Mouse (Mus musculus) granulocyte monocyte progenitor cell, adult 5-6 weeks (primary cell): ENCODE results near the gene Atxn7l3. TPM values are rescaled to one million over a fixed set of nuclear protein-coding genes. Genes with fewer than 3 reads are reported as not detected.
A peak's percentile ranks its signal among the peaks of the same experiment; 100 is the strongest.
"Not testable (repeated sequence)": the region's sequence is repeated elsewhere in the genome, so short reads cannot be mapped to it uniquely, and the experiment has no call there.

Experiments used
- ATAC-seq: replicated peaks from 2 replicates; pipeline ENCODE4 v1.8.0; 2016; ENCODE audit warnings: mild to moderate bottlenecking, moderate TSS enrichment, inconsistent platforms; ENCODE audit not compliant: poor library complexity, severe bottlenecking
- total RNA-seq, 2 experiments: library from RNA; stranded (forward) in 1 of 2; stranded (reverse) in 1 of 2; fragments of 200-712, 200-1000 nt in 1 of 2; fragments of >200 nt in 1 of 2; fragmentation: Nextera tagmentation in 1 of 2; gene quantifications; 2 replicates each; pipeline ENCODE4 v1.2.3; 2014 to 2017

Gene Atxn7l3
- total RNA-seq, 2 experiments from 2014 or later = 20.0 to 27.1 TPM

DNA sequence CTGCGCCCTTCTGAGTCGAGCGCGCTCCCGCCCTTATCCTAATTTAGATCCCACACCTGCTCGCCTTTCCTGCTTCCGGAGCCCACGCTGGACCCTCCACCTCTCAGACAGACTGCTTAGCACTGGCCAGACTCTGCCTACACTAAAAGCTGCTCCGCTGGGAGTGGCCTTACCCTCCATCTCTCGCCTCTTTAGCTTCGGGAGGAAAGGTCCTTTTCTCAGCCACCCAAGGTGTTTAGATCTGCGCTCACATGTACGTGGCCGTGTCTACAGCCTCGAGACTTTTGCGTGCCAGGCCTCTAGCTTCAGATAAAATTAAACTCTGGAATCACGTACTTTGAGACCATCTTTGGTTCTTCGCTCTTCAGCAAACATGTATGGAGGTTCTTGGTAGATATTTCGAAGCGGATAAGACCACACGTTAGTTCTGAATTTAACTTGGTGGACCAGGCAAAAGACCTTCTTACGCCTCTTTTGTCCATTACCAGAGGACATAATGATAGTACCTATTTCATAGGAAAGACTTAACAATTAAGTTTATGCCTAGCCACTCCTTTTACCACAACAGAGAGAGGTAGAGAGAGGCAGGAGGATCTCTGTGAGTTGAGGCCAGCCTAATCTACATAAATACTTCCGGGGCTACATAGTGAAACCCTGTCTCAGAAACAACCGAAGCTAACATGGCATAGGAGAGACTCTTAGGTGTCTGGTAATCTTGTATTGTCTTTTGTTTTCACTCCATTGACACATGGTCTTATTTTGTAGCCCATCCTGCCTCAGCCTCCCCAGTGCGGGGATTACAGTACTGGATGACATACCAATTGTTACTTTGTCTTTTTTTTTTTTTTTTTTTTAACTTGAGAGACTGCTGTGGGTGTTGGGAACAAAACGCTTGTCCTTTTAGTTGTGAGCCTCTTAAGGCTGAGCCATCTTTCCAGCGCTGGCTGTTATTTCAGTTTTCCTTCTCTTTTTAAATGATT lies 1.4 kb upstream of the Atxn7l3 start:
- no peak for ATAC-seq

DNA sequence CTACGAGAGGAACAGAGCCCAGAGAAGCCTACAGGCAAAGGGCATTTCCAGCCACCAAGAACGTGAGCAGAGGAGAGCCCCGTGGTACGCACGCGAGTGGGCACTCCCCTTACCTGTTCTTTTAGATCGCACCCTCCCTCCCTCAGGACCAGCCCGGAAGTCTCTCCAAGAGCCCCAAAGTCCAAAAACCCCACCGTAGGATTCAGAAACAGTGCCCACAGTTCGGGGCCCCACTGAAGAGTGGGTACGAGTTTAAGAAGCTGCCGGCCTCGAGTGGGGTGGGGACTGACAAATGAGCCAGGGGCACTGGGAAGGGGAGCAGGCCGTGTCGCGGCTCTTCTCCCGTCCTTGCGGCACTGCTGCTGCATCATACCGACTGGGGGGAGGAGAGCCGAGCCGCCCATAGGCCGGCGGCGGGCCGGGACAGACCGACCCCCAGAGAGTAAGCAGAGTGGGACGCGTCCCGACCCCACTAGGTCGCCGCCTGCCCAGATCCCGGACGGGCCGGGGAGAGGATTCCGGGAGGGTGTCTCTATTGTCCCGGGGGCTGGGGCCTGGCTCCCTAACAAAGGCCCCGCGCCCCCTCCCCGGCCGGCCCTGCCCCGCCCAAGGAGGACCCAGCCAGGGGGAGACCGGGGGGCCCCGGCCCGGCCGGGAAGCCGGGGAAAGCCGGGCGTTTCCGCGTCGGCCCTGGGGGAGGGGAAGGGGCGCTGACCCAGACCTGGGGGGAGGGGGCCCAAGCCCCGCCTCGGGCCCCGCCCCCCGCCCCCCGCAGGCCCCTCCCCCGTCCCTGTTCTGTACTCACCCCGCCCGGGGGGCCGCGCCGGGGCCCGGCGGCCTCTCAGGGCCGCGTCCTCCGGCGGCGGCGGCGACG lies 596 bp downstream of the Atxn7l3 start:
- ATAC-seq = 0 out of 2 replicates have a peak, but pooled peaks have one; percentile 4

DNA sequence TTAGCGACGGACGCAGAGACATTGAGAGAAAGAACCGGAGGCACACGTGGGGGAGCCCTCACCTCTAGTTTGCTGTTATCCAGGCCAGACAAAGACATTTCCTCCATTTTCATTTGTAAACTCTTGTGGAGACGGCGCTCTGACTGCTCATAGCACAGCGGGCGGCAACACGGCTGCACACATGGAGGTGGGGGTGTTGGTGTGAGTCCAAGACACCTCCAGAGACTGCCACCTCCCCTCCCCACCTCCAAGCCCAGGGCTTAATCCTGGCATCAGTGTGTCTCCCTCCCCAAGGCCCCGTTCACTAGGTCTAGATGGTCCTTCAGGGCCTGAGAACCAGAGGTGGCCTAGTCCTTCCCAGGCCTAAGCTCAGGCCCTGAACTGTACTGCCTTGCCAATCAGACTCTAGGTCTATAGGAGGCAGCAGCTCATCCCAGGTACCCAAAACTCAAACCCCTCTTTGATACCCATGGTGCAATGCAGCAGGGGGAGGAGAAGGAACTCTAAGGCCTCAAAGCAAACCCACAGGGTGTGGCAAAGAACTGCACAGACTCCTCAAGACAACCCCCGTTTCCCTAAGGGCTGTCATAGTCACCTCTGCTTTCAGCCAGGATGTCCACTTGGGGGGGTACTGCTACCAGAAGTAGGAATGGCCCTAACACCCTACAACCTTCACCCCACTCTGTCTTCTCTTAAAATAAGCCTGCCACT lies 1.4 kb downstream of the Atxn7l3 start:
- peak; percentile 28 for ATAC-seq

DNA sequence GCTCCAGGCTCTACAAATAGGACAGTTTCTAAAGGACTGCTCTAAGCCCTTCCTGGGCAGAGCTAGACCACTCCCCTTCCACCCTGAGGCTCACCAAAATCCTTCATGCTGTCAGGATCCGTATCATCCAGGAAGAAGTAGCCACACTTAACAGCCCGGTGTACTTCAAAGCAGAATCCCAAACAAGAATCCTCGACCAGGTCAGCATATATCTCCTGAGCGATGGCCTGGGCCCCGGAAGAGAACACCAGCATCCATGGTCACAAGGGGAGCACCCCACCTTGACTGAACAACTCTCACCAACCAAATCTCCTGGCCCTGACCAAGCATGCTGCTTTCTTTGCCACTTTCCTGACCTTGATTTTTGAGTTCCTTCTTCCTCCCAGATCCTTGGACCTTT lies 2.0 kb downstream of the Atxn7l3 start:
- ATAC-seq = no peak

DNA sequence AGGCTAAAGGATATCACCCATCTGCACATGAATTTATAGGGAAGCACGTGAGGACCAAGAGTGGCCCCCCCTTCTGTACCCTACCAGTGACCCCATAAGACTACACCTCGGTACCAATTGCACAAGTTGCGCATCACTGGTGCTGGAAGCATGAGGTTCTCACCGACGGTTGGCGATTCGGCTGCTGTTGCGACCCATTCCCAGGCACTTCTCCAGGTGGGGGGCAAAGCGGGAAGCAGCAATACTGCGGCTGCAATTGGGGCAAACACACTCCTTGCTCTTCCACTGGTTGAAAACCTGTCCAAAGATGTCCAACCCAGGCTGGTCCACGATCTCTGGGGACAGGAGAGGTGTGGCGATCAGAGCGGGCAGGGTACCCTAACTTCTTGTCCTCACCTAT lies 2.5 kb downstream of the Atxn7l3 start:
- ATAC-seq = no peak

DNA sequence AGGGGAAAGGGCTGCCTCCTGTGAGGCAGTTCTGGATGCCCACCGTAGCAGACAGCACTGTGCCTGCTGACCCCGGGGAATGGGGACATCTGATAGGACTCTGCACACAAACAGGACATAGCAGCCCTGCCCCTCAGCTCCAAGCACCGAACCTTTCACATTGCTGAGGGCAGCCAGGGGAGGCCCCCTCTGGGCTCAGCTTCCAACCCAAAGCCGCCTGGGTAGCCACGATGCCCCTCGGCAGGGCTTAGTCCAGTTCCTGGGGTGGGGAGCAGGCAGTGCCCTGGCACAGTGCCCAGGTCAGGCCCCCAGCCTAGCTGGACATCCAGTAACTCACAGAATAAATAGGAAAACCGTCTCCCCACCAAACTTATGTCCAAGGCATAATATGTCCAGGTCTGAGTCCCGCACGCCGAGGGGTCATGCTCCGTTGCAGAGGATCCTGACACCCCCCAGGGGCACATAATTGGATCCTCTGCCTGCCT lies 5.3 kb downstream of the Atxn7l3 start:
- ATAC-seq = no peak

DNA sequence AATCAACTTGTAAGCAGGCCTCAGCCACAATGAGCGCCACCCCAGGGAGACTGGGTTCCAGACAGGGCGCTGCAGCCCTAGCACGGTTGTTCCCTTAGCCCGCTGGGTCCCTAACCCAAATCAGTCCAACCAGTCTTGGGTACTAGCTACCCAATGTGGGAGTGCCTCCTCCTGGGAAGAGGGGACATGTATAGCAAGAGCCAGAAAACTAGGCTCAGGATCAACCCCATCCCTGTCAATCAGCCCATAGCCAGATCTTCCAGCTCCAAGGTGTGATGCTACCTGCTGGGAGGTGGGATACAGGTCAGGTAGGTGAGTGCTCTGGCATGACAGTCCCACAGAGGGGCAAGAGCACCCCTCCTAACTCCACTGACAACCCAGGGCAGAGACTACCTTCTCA lies 6.3 kb downstream of the Atxn7l3 start:
- no peak for ATAC-seq

DNA sequence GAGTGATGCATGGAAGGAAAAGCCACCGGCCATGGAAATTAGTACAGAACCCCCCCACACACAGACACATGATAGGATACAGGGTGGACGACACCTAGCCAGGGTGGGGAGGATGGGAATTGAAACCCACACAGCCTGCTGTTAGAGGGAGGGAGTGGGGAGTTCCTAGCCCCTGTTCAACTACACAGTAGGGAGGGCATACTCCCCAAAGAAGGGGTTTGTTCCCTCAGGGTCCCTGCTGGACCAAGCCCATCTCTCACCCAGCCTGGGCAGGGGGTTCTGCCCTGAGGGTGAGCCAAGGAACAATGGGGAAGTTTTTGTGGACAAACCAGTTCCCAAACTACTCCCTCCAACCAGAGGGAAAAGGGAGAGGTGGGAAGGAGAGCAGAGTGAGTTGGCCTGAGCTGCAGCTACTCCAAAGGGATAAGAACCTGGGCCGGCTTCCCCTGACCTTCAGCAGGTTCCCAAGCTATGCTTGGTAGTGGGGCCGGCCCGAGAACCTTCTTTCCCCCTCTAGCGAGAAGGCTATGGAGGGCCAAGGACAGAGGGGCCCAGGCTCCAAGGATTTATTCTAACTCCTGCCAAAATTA lies 6.8 kb downstream of the Atxn7l3 start:
- ATAC-seq = no peak

DNA sequence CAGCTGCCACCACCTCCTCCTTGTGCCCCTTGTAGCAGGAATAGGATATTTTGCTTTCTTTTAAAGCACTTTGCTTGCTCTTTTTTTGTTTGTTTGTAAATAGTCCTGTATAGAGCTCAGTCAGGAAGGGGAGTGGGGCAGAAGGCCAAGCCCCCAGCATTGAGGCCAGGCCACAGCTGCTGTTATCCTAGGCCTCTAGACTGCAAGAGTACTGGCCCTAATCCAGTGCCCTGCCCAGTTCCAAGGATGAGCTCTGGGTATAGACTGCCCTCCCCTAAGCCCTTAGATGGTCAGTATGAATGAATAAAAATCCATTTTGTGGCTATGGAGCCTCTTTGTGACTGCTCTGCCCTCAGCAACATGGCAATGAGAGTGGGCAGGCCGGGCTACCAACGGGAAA lies 7.5 kb downstream of the Atxn7l3 start:
- ATAC-seq = no peak

DNA sequence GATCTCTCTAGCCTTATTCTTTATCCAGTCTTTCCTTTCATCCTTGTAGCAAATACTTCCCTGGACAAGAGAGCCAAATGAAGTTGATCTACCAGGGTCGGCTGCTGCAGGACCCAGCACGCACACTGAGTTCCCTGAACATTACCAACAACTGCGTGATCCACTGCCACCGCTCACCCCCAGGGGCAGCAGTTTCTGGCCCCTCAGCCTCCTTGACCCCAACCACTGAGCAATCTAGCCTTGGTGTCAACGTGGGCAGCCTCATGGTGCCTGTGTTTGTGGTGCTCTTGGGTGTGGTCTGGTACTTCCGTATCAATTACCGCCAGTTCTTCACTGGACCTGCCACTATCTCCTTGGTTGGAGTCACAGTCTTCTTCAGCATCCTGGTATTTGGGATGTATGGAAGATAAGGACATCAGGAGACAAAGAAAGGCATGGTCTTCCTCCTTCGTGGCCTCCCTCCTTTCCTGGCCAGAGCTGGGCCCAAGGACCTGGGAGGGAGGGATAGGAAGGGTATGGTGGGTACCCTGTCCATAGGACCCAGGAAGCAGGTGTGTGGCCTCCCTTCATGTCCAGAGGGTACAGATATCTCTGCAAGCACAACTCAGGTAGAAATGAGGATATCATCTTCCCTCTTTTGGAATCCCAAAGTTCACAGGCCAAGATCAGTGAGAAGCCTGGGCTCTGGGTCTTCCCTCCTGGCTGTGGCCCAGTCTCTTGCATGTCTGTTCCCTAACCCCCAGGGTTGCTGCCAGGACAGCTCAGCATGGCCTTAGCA lies 8.2 kb downstream of the Atxn7l3 start:
- no peak for ATAC-seq

DNA sequence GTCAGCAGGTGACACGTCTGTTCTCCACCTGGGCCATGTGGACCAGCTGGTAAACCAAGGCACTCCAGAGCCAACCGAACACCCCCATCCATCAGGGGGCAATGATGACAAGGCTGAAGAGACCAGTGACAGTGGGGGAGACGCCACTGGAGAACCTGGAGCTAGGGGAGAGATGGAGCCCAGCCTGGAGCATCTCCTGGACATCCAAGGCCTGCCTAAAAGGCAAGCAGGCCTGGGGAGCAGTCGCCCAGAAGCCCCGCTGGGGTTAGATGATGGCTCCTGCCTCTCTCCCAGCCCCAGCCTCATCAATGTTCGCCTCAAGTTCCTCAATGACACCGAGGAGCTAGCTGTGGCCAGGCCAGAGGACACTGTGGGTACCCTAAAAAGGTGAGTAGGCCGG lies 8.9 kb downstream of the Atxn7l3 start:
- ATAC-seq = no peak

DNA sequence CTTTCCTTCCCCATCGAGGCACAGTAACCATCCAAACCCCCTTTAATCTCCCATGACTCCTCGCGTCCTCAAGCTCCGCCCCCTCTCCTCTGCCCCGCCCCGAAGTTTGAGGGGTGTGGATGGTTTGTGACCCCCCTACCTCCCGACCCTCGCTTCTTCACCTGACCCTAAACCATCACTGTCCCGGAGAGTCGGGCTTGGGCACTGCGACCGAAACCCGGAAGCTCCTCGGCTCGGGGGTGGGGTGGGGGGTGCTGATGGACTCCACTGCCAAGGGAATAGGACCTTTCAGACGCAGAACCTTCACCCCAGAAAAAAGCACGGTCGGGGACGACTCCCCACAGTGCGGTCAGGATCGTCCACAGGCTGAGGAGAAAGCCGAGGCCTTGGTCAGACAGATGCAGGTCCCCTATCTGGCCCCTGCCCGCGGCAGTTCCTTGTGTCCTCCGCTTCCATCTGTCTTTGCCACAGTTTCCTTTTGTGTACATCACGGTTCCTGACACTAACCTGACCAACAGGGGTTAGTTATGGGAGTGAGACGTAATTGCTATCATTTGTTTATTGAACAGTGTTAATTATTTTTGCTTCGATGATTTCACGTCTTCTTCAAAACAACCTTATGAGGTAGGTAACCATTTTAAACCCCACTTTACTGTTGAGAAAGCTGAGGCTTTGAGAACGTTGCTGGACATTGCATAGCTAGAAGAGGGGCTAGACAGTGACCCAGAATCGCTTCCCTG lies 11.2 kb downstream of the Atxn7l3 start:
- peak; percentile 60 for ATAC-seq

DNA sequence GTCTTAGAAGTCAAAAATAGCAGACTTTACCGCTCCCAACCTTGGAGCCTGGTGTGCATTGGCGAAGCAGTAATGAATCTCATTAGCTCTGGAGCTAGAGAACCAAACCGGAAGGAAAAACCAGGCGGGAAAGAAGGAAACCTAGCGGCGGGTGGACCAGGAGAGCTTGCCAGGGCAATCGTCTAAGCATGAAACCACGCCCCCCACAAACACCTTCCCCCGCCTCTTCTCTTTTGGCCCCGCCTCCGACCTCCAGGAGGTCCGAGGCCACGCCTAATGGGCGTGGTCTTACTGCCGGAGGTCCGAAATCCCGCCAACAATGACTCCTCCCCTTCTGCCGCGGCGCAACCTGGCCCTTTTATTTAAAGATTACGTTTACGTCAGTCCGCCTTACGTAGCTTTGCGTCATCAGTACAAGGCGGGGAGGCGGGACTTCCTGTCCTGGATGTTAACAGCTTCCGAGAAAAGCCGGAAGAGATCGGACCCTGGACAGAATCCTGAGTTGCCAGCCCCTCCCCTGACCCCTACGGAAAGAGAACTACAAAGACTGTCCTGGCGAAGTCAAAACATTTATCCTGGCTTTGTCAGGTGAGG lies 11.8 kb downstream of the Atxn7l3 start, which contains the start of gene Tmub2:
TSS of gene Tmub2 (plus strand) at position 431 of the 594 bp plus-strand sequence.
- ATAC-seq = peak; percentile 95

DNA sequence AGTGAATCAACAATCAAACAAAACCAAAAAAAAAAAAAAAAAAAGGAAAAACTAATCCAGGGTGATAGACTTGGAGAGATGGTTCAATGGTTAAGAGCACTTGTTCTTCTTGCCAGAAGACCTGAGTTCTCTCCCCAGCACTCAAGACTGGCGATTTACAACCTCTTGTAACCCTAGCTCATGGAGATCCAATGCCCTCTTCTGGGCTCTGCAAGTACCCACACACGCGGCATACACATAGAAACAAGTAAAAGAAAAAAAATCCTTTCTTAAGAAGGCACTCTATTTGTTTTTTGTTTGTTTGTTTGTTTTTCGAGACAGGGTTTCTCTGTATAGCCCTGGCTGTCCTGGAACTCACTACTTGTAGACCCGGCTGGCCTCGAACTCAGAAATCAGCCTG lies 12.5 kb downstream of the Atxn7l3 start:
- ATAC-seq = no peak

DNA sequence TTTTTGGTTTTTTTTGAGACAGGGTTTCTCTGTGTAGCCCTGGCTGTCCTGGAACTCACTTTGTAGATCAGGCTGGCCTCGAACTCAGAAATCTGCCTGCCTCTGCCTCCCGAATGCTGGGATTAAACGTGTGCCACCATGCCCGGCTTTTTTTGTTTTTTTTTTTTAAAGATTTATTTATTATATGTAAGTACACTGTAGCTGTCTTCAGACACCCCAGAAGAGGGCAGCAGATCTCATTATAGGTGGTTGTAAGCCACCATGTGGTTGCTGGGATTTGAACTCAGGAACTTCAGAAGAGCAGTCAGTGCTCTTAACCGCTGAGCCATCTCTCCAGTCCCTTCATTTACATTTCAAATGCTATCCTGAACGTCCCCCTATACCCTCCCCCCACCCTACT lies 16.2 kb downstream of the Atxn7l3 start:
- not testable (repeated sequence) for ATAC-seq

DNA sequence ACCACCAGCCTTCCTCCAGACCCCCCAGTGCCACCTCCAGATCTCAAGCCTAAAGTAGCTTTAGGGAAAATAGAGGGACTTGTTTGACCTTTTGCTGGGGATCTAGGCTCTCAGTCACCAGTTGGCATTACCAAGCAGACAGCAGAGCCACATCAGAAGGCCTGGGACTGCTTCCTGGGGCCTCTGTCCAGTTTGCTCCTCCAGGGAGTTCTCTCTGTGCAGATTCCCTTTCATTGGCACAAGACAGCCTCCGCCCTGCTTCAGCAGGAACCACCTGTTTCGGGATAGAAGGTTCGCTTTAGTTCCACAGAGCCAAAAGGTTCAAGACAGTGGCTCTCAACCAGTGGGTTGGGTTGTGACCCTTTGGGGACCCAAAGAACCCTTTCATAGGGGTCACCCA lies 16.8 kb downstream of the Atxn7l3 start:
- no peak for ATAC-seq

DNA sequence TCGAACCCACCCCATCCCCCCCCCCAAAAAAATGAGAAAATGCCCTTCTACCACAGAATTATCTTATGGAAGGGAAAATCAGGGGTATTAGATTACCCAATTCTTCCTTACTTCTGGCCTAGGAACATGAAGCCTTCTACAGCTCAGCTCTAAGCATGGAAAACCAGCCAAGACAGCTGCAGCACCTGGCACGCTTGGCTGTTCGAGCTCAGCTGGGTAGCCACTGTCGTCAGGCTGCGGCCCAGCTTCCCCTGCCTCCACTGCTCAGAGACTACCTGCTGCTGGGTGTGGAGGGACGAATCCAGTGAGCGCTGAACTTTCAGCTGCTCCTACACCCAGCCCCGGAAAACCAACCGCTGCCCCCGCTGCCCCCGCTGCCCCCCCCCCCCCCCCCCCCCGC lies 18.7 kb downstream of the Atxn7l3 start:
- no peak for ATAC-seq

DNA sequence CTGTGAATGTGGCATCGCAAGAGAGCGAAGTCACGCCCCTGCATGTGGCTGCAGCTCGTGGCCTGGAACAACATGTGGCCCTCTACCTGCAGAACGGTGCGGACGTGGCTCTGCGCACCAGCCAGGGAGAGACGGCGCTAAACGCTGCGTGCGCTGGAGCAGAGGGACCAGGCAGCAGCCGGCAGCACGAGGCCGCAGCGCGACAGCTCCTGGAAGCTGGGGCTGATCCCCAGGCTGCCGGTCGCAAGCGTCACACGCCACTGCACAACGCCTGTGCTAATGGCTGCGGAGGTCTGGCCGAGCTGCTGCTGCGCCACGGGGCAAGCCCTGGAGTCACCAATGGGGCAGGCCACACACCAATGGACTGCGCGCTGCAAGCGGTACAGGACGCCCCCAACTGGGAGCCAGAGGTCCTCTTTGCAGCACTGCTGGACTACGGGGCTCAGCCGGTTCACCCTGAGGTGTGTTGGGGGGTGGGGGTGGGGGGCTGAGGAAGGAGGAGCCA lies 20.0 kb downstream of the Atxn7l3 start:
- ATAC-seq = peak; percentile 89
